Mouse (Mus musculus) spleen, postnatal 14 days (tissue): Measurements from ENCODE around the gene Kcnk18.

Source experiments
- DNase-seq, 2 experiments: peaks; one replicate each; pipeline ENCODE4 v3.0.0; 2021 to 2022; ENCODE audit warnings: low spot score in 2 of 2

The Kcnk18 gene

DNA sequence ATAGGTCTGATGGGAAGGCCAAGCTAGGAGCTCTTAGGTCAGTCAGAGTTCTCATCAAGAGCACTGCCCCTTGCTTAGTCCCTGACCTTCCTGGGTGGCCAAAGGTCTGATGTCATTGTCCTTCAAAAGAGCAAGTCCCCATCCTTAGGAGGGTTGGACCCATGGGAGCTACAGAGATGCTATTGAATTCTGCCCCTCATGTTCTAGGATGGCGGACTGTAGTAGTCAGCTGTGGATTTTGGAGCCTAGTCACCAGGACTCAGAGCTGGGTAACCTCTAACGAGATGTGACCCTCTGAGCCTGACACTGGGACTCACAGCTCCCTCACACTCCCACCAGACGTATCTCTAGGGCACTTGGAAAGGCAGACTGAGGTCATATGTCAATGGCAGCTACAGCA lies 9.4 kb downstream of the Kcnk18 start:
- DNase-seq = no peak

DNA sequence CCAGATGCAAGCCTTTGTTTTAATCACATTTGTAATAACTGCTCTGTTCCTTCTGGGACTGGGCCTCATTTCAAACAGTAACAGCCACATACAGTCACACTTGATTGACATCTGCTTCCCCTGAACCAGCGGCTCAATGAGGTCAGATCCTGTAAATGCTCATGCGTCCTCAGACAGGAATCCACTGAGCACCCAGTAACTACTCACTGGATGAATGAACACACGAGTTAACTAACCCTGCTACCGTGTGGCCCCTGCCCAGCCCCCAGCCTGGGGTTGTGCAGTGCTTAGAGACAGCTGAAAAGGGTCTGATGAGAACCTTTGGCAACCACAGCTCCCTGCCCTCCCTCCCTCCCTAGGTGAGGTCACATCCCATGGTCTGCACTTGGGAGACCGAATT lies 13.8 kb downstream of the Kcnk18 start:
- DNase-seq = no peak

DNA sequence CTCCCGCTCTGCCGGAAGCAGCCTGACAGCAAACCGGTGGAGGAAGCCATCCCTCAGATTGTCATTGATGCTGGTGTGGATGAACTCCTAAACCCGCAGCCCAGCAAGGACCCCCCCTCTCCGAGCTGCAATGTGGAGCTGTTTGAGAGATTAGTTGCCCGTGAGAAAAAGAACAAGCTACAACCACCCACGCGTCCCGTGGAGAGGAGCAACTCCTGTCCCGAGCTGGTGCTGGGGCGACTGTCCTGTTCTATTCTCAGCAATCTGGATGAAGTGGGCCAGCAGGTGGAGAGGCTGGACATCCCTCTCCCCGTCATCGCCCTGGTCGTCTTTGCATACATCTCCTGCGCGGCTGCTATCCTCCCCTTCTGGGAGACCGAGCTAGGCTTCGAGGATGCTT lies 16.0 kb downstream of the Kcnk18 start:
- no peak for DNase-seq

DNA sequence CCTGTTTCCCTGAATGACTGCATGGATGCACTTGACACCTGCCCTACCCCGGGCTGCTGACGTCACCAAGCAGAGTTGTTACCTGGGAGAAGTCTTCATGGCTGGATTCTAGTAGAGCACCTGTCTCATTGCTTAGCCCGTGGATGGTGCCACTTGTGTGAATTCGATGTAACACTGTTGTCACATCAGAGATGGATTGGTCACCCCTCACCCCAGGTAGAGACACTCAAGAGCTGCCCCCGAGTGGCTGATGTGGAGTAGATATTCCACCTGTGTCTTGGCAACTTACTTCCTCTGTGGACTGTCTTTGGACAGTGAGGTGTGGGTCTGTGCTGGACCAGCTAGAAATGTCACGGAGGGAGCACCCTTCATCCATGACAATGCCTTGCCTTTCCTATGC lies 17.0 kb downstream of the Kcnk18 start:
- DNase-seq = no peak

DNA sequence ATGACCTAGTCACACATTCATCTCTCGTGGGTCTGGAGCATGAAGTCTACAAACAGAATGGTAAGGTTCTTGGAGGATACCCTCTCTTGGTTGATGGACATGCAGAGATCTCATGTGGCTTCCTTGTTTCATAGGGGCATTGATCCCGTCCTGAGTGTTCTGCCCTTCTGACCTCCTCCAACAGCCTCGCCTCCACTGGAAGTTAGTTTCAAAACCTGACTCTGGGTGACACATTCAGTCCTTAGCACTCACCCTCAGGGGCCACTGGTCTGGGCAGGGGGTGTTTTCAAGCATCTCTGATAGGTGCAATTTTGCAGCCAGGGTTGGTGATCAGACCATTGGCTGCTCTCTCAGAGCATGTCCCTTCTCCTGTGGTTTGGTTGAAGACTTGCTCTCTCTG lies 19.6 kb downstream of the Kcnk18 start:
- no peak for DNase-seq

DNA sequence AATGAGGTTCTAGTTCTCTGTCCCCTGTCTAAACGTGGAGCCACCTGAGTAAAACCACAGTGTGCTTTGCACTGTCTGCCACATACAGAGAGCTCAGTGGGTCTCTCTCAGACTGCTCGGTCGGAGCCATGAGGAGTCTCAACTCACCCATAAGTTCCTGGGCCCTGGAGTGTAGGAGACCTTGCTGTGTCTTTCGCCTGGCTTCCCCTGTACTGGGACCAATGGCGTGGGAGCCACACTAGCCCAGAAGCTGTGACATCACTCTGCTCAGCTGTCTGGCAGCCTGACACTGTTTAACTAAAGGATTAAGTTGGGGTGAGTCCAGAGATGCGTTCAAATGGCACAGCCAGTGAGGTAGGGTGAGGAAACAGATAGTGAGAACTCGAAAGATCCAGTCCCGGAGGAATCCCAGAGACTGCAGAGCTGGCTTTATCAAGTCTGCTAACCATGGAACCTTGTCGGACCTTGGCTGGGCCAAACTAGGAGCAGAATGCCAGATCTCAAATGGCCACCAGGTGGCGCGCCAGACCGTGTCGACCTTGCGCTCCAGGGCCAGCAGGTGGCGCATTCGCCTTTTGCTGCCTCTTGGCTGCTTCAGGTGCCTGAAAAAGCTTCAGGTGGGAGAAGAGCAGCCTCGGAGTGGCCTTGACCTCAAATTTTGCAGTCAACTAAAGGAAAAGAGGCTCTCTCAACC lies 20.3 kb downstream of the Kcnk18 start:
- peak; percentile 64 to 79 for DNase-seq

DNA sequence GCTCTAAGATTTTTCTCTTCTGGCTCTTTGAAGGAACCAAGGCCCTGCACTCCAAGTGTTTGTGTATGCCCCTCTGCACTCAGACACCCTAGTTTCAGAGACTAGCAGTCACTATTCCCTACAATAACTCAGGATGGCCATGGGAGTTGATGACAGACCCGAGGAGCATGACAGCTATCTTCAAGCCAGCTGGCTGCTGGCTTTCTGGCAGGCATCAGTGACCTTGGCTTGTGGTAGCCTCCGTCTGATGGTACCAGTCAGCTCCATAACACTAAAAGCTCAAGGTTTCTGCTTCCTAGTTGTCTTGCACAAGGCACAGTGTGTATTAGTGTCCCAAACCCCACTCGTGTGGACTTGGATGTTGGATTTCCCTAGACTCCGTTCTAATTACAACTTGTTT lies 23.0 kb downstream of the Kcnk18 start:
- no peak for DNase-seq

DNA sequence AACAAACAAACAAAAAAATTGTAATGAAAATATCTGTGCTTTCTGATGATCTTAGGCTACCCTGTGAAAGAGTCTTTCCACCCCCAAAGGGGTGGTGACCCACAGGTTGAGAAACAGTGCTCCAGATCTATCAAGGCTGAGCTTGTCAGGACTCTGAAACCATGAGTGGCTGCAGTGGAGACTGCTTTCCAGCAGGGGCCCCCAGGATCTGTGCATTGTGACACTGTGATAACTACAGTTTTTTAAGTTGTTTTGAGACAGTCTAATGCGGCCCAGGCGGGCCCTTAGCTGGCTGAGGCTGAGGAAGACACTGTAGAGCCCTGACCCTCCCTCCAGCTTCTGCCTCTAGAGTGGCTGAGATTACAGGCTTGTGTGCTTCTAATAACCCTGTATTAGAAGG lies 24.0 kb downstream of the Kcnk18 start:
- no peak for DNase-seq

DNA sequence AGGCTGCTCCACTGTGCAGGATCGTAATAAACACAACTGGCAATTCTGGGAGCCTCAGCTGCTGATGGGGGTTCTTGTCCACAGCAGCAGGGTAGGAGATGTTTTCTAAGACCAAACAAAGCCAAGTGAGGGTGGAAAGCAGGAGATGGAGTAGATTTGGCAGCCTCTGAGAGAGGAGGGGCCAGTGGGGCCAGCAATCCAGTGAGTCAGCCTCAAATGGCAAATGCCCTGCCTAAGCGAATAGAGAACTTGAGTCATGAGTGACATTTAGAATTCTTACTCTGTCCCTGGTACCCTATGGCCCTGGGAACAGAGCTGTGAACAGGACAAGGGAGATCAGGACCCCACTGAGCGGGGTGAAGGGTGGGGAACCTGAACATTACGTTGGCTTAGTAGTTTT lies 29.1 kb downstream of the Kcnk18 start:
- no peak for DNase-seq

DNA sequence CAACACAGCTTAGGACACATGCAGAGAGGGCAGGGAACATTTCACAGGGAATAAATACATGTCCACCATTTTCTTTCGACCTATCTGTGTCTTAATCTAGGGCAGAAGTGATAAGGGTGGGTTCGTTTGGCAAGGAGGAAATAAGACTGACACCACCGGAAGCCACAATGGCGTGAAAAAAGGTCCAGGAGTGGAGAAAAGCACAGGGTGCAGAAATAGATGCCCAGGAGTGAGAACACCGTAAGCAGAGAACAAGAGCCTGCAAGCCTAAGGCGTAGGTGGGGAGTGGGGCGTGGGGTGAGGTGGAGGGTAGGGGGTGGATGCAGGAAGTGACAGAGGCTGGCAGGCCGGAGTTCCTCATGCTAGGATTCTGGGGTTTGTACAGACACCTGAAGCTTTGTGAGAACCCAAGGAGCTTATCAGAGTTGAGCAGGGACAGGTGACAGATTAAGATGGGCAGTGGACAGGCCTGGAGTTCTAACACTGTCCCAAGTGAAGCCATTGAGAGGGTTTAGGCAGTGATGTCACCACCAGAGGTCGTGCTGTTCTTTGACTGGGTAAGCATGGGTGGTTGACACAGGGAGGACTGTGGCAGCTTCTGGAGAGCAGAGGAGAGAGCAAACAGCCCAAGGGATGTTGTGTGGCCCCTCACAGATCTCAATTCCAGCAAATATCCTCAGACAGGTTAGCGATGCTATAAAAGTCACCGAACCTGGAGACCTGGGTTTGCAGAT lies 29.7 kb downstream of the Kcnk18 start:
- DNase-seq = no peak

DNA sequence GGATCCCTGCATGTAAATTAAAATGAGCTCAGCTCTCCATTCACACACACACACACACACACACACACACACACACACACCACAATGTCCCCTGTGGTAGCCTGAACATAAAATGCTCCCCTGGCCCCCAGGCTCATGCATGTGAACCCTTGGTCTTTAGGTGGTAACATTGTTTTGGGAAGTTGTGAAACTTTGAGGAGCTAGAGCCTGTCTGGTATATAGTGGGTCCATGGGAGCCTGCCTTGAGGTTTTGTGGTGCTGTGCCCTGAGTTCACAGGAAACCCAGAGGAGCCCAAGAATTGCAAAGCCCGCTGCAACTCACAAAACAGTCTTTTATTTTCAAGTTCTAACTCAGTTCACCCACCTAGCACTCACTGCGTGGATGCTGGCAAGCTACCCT lies 33.6 kb downstream of the Kcnk18 start:
- DNase-seq = no peak

DNA sequence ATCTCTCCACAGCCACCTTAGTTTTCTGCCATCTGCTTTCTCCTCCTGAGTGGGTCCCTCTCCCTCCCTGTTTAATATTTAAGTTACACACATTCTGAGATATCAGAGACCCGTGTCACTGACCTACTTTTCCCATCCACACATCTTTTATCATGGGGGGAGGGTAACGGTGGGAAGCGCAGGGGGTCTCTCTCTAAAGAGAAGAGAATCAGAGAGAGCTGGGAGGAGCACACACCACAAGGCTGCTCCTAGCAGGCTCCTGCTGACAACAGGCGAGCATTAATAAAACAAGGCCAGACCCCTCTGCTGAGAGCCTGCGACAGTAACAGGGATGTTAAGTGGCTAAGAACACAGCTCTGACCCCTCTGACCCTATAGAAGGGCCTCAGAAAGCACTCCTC lies 40.6 kb downstream of the Kcnk18 start:
- no peak for DNase-seq

DNA sequence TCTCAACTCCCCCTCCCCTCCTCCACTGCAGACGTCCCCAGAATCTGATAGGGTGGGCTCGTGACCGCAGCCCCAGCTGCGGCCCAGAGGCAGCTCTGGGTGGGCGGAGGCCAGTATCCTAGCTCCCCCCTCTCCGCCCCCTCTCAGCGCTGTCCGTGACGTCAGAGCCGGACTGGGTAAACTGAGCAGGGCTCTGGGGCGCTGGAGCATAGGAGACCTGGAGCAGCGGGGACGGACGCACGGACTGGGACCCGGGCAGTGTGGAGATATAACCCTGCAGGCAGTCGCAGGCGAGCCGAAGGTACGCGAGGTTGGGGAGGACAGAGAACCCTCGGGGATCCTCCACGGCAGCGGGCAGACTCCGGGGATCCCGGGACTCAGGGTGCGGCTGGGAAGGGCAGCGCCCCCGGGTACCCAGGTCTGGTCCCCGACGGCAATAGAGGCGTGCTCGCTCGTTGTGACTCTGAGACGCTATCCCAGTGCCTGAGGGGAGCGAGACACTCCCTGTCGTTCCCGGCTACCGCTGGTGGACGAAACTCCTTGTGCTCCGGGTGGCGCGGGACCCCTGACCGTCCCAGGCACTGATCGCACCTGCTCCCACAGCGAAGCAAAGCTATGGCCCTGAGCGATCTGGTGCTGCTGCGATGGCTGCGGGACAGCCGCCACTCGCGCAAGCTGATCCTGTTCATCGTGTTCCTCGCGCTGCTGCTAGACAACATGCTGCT lies 41.9 kb downstream of the Kcnk18 start, which contains the start of gene Slc18a2:
Slc18a2 (plus strand) TSS at position 179 of the 725 bp plus-strand sequence.
- no peak for DNase-seq

DNA sequence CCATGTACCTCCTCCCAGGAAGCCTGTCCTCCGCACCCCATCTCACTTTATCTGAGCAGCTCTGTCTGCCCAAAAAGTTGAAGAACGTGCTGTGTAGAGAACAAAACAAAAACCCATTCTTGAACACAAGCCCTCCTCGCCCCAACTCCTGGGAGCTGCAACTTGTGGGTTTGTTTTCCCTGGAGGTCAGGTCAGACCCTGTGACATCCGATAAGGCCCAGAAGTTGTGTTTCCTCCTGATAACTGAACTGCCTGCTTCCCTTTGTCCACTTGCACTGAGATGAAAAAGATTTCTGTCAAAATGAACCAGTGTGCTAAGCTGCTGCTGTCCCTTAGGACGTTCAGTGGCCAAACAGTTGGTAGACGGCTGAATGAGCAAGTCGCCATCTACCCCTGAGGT lies 42.6 kb downstream of the Kcnk18 start:
- no peak for DNase-seq

DNA sequence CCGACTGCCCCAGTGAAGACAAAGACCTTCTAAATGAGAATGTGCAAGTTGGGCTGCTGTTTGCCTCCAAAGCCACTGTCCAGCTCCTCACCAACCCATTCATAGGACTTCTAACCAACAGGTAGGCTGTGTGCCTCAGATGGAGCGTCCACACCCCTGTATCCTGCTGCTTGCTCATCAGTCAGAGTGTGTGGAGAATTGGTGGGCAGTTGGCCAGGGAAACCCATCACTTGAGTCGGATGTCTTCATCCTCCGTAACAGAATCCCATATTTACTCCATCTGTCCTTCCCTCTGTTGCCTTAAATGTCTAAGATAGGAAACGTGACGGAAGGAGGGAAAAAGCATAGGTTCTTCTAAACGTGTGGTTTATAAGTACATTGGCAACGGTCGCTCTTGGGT lies 44.2 kb downstream of the Kcnk18 start:
- no peak for DNase-seq

DNA sequence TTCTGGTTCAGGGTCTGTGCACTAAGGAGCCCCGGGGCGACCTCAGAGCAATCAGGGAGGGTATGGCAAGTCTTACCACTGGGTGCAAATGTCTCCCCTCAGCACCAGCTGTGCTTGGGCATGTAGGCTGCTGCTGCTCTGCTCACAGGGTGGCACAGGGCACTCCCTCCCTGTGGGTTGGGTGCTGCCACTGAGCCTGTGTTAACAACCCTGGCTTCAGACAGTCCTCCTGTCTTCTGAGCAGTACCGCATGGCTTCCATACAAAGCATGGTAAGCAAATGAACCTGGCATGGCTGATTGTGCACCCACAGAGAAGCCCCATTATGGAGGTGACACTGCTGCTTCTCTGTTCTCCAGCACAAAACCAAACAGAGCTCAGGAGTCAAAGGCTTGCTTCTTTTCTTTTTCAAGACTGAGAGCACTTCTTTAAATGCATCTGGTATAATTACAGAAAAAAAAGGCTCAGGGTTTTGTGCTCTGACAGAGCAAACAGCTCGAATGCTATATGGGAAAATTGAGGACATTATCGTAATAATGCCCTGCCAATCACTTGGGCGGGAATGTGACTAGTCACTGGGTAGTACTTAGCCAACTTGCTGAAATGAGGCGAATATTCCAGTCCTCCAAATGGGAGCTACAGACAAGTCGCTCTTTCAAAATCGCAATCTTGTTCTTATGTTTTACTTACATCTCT lies 46.0 kb downstream of the Kcnk18 start:
- DNase-seq = no peak

DNA sequence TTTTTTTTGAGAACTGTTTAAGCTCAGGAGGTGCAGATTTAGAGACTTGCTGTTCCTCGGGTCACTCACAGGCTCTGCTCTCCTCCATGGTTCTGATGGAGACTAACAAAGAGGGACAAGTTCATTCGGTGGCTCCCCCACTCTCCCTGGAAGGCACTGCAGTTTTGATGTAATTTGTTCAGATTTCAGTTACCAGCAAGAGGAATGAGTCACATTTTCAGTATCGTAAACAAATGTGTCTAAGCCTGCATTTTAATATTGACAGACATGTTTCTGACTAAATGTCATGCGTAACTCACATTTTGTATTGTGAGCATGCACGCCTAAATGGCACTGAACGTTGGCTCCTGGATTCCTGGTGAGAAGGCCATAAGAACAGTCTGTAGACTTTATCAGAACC lies 46.9 kb downstream of the Kcnk18 start:
- no peak for DNase-seq

DNA sequence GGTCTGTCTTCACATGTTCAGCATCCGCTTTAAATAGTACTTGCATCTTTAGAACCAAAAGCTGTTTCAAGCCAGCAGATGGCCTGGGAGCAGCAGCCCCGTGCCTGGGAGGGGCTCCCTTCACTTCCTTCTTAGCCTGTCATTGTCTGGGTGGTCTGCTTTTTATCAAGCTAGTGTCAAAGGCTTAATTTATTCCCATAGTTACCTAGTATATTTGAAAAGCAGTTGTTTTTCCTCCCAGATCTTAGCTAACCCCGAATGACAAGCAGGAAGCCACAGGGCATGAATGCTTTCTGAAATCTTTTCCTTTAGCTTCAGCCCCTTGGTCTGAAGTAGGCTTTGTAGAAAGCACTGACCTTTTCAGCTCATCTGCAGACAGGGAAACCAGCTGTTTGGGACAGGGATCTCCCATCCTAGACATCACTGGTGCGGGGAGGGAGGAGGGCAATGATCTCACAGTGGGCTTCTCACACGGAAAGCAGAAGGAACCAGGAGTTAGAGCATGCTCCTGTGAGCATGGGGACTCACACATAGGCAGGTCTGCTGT lies 48.5 kb downstream of the Kcnk18 start:
- DNase-seq = no peak

DNA sequence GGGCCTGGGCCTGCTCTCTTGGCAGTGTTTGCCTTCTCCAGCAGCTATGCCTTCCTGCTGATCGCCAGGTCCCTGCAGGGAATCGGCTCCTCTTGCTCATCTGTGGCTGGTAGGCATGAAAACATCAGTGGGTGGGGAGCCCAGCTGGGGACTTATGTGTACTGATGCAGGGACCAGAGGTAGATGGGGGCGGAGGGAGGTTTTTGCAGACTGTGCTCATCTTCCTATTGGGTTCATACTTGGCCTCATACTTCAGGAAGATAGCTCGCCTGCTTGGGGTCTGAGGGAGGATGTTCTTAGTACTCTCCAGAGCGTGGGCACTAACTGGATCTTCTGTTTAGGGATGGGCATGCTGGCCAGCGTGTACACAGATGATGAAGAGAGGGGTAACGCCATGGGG lies 54.2 kb downstream of the Kcnk18 start:
- no peak for DNase-seq

DNA sequence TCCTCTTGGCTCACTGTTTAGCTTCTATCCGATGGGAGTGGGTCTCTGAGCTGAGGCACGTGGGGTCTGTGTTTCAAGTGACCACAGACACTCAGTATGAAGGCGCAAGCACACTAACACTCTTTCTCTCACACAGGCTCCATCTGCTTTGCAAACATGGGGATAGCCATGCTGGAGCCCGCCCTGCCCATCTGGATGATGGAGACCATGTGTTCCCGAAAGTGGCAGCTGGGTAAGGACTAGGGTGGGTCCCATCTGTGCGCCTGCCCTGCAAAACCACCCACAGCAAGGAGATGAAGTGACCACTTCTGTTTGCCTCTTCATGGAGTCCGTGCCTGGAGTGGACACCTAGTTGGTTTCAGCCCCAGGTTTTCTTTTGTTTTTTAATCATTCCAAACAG lies 57.3 kb downstream of the Kcnk18 start:
- DNase-seq = no peak

DNA sequence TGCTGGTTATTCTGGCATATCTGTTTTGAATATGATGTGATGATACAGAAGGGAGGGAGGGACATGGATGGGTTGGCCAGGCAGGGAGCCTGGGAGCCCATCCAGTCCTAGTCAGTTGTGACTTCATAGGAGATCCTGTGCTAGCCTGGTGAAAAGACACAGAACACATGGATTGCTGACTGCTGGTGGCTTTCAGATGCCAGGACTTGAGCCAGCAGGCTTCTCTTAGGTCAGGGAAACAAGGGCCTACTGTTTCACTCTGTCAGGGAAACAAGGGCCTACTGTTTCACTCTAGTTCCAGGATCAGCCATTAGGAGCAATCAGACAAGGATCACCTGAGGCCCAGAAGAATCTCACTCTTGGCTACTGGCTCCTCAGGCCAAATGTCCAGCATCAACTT lies 61.8 kb downstream of the Kcnk18 start:
- no peak for DNase-seq

DNA sequence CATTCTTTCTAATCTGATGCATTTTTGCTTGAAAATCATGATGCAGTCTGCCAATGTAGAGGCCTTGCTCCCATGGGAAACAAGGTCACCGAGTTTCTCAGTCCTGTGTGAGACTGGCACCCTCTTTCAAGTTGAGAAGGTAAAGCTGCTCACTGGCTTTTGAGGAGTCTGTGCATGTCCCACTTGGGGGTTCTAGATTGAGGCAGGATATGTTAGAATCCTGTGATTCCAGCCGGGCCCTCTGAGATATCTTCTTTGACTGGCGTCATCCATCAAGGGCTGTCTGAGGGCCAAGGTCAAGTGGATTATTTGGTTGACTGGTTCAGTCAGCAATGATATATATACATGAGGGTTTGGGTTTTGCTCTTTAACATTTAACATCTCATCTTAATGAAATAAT lies 63.0 kb downstream of the Kcnk18 start:
- DNase-seq = no peak
